Mouse (Mus musculus) olfactory bulb, adult 2 months (tissue): ENCODE data around the gene Med24. TPM values are rescaled to one million over a fixed set of nuclear protein-coding genes. Genes with fewer than 3 reads are reported as not detected.

Source experiments
- H3K27ac ChIP-seq: fragments of 200-500 bp; 2 replicates; pipeline ENCODE4 v1.5.1; 2012; ENCODE audit warnings: low read depth, low read length; ENCODE audit not compliant: insufficient read depth
- H3K4me1 ChIP-seq: fragments of 200-500 bp; 2 replicates; pipeline ENCODE4 v1.6.1; 2012; ENCODE audit warnings: low read length; ENCODE audit not compliant: control insufficient read depth, insufficient read depth
- H3K4me3 ChIP-seq: fragments of 200-500 bp; 2 replicates; pipeline ENCODE4 v1.5.1; 2012; ENCODE audit warnings: mild to moderate bottlenecking, low read depth, low read length, moderate library complexity; ENCODE audit not compliant: insufficient read depth
- CTCF ChIP-seq: fragments of 200-500 bp; IDR thresholded peaks from 2 replicates; pipeline ENCODE4 v1.5.1; 2012; ENCODE audit warnings: low read depth, mild to moderate bottlenecking, low read length, moderate library complexity; ENCODE audit not compliant: insufficient read depth
- POLR2A ChIP-seq: fragments of 200-500 bp; IDR thresholded peaks from 2 replicates; pipeline ENCODE4 v1.6.1; 2012; ENCODE audit warnings: mild to moderate bottlenecking, low read depth, low read length, moderate library complexity; ENCODE audit not compliant: insufficient read depth
- WGBS: fragments of 180-500 bp; shearing (Covaris S2); methylation state at CpG from one replicate; pipeline ENCODE4 v1.1.7; 2018; 5-methylcytosine and 5-hydroxymethylcytosine counted together
- polyA plus RNA-seq: library from polyadenylated mRNA; stranded (reverse); fragments of >200 nt; gene quantifications from 2 replicates; pipeline ENCODE4 v1.2.4, GENCODE M21; 2012; ENCODE audit warnings: low replicate concordance; ENCODE audit not compliant: missing spikeins, insufficient read depth, insufficient read length

Med24 gene
- polyA plus RNA-seq, 1 experiment = not detected

DNA sequence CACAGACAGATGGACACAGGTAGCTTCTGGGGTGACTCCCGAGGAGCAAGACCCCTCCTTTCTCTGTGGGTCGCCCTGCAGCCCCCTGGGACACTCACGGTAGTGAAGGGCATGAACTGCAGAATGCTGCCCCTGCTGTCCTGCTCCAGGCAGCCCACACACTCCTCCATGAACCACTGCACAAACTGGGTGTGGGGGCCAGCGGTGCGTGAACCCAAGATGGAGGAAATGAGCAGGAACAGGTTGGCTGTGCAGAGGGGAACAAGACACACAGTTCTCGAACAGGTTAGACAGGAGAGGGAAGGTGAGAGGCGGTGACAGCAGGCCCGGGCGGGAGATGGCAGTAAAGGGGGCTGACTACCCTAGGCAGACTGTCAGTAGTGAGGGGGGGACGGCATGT is 24.2 kb downstream of the Med24 start:
- TF ChIP-seq CTCF (no peak), POLR2A (no peak)
- peaks cover 12% of the 10 kb centered on the region for H3K4me1 ChIP-seq
- WGBS = 90% methylated on average over 10 of the region's 10 CpGs
- no peak overlapping the region for H3K27ac ChIP-seq
- no peak overlapping the region for H3K4me3 ChIP-seq

DNA sequence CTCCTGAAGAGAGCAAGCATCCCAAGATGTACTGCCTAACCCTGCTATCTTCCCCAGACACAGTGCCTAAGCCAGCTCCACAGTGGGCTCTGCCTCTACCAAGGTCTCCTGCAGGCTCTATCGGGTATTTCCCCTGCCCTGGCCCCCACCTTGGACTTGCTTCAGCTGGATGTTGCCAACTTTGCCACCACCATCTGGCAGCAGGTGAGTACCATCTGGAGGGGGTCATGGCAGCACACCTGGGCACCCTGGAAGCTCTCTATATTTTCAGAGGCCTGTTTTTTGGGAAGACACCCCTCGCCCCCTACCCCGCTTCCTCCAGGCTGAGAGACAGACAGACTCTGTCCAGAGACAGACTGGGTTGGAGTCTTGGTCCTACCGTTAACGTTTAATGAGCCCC is 26.9 kb downstream of the Med24 start:
- TF ChIP-seq POLR2A (no peak), CTCF (no peak)
- no peak overlapping the region for H3K27ac ChIP-seq
- no peak overlapping the region for H3K4me3 ChIP-seq
- H3K4me1 ChIP-seq = no peaks in the 10 kb centered on the region
- WGBS = 71% methylated on average over 5 of the region's 5 CpGs

DNA sequence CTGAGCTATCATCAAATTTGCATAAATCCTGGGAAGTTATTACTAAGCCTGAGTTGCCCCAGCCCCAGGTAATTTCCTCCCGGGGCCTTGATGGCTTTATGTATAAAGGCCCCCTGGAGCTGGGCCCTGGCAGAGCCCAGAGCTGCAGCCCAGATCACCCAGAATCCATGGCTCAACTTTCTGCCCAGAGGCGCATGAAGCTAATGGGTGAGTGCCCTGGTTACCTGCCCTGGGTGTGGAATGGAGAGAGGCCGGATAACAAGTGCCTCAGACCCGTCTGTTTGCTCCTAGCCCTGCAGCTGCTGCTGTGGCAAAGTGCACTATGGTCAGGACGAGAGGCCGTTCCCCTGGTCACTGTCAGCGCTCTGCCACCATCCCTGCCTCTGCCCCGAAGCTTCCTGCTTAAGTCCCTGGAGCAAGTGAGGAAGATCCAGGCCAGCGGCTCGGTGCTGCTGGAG is 28.0 kb downstream of the Med24 start, which contains the start of gene Csf3:
Csf3 (plus strand) TSS at position 51 of the 458 bp plus-strand sequence.
- Histone ChIP-seq H3K27ac (no peak within 1 kb of the TSS), H3K4me3 (no peak within 1 kb of the TSS), H3K4me1 (no peaks in the 10 kb centered on the region)
- 67% methylated on average over 10 of the region's 10 CpGs for WGBS
- TF ChIP-seq CTCF = no peak

DNA sequence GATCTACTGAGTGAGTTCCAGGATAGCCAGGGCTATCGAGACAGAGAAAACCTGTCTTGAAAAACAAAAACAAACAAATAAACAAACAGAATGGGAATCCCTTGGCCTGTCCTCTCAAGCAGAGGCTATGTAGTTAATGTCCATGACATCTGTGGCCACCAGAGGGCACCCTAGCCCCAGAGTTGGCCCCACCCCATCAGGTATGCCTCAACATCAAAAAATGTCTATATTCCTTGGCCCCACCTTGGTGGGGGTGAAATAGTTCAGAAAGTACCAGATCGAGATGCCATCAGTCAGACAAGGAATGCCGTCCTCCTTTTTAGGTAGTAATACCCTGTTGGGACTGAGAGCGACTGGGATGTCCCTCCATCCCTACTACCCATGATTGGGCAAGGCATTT is 29.3 kb downstream of the Med24 start:
- H3K4me1 ChIP-seq = no peaks in the 10 kb centered on the region
- TF ChIP-seq CTCF (0 out of 2 replicates have a peak, but pooled peaks have one; percentile 16), POLR2A (no peak)
- no peak overlapping the region for H3K27ac ChIP-seq
- WGBS = 38% methylated on average over 4 of the region's 4 CpGs
- H3K4me3 ChIP-seq = no peak overlapping the region

DNA sequence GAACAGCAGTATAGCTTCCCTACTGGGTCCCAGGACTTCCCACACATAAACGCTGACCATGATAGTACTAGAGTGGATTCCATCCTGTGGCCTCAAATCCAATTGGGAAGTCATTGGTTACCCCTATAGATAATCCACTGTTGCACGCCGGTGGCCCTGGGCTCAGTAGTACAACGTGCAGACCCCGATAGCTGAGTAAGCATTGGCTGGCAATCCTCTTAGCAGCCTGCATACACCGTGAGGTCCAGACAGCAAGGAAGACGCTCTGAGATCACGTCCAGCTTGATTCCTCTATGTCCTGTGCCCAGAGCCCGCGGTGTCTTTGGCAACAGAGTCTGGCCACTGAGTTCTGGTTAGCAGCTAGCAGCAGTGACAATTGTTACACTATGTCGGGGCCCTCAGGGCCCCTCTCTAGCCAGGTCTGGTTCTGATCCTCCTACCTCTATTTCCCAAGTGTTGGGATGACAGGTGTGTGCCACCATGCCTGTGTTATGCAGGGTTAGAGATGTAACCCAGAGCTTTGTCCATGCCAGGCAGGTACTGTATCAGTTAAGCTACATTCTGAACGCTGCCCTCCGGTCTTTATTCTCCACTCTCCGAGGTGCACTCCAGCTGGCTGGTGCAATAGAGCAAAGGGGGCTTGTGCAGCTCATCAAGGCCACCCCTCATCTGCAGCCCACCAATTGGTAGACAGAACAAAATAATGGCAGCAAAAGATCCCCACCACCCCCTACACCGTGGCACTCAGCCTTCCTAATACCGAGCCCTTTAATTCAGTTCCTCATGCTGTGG is 30.2 kb downstream of the Med24 start:
- TF ChIP-seq CTCF = no peak
- Histone ChIP-seq H3K27ac (no peak overlapping the region), H3K4me3 (no peak overlapping the region), H3K4me1 (no peaks in the 10 kb centered on the region)
- WGBS = 85% methylated on average over 16 of the region's 16 CpGs

DNA sequence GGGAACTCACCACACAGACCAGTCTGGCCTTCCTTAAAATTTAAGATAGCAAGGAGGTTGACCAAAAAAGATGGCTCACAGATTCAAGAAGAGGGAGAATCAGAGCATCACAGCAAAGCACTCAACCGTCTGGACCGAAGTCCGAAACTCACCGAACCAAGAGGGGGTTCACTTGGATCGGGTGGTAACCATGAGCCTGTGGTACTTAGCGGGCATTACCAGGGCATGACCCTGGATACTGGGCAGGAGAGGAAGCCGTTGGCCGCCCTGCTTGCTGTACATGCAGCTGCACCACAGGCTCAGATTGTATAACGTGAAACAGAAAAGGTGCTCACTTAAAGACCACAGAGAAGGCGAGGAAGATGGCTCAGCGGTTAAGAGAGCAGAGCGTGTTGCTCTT is 32.0 kb downstream of the Med24 start:
- WGBS = 88% methylated on average over 12 of the region's 12 CpGs
- H3K4me1 ChIP-seq = no peaks in the 10 kb centered on the region
- H3K27ac ChIP-seq = no peak overlapping the region
- no peak for TF ChIP-seq POLR2A
- no peak for TF ChIP-seq CTCF
- no peak overlapping the region for H3K4me3 ChIP-seq

DNA sequence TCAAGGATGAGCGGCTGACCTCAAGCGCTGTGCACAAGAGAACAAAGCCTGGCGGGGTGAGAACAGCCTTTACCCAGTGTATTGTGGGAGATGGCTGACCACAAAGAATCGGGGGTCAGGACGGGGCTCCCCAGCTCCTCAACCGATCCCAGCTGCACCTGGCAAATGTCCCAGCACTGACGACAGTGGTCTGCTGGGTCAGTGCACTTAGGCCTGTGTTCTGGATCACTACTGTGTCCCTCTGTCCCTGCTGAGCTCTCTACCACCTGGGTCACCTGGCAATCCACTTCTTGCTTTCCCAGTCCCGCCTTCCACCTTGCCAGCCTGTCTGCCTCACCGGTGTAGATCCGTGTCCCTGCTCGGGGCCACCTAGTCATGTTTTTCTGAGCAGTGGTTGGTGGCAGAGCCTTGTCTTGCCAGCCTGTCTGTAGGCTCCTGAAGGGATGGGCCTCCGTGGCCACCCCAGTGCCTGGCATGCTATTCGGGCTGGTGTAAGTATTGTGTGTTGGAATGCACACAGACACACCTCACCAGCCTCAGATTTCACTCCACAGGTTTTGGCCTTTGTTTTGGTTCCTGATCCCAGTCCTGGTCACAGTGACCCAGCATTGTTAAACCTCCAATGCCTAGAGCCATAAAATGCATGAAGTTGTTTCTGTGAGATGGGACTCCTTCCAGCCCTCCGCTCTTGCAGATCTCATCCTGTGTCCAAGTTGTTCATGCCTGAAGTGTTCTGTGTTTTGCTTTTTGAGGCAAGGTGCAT is 32.6 kb downstream of the Med24 start:
- Histone ChIP-seq H3K4me3 (no peak overlapping the region), H3K4me1 (no peaks in the 10 kb centered on the region), H3K27ac (no peak overlapping the region)
- 80% methylated on average over 14 of the region's 14 CpGs for WGBS
- TF ChIP-seq CTCF = no peak
- TF ChIP-seq POLR2A = no peak

DNA sequence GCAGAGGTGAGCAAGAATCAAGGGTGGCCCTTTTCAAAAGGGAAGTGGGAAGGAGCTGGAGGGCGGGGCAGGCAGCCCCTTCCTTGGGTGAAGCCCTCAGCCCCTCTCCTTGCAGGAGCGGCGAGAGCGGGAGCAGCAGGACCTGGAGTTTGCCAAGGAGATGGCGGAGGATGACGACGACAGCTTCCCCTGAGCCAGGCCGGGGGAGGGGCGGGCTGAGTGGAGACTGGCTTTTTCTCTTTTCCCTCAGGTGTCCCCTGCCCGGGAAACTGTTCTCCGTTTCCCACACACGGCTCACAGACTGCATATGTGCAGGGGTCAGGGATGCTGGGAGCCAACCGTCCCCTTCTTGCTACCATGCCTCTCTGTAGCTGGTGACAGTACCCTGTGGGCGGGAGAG is 33.8 kb downstream of the Med24 start:
- TF ChIP-seq POLR2A = no peak
- TF ChIP-seq CTCF = no peak
- no peak overlapping the region for H3K4me3 ChIP-seq
- H3K4me1 ChIP-seq = no peaks in the 10 kb centered on the region
- no peak overlapping the region for H3K27ac ChIP-seq
- 55% methylated on average over 14 of the region's 14 CpGs for WGBS

DNA sequence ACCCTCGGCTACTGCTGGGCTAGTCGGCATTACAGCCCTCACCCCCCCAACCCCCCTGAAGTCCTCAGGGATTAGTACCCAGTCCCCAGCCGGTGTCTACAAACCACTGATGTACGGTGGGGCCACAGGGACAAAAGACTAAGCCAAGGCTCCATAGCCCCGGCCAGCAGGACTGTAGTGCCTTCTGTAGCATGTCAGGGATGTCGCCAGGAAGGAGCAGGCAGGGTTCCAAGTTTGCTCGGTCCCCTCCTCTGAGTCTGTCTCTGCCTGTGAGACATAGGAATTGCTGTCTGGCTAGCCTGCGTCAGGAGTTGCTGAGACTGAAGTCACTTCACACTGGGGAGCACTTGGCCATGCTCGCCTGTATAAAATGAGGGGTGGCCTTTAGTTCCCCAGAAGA is 34.9 kb downstream of the Med24 start:
- Histone ChIP-seq H3K27ac (no peak overlapping the region), H3K4me3 (no peak overlapping the region), H3K4me1 (no peaks in the 10 kb centered on the region)
- no peak for TF ChIP-seq POLR2A
- TF ChIP-seq CTCF = no peak
- WGBS = 74% methylated on average over 9 of the region's 9 CpGs
